Mouse (Mus musculus) stomach, embryonic 15.5 days (tissue): ENCODE results near the gene Hist3h2a. TPM values are rescaled to one million over a fixed set of nuclear protein-coding genes. Genes with fewer than 3 reads are reported as not detected.

Source experiments
- ATAC-seq: fragments of 200-750 bp; cut with Nextera tagmentation; 2 replicates; pipeline ENCODE4 v1.8.0; 2017; ENCODE audit warnings: low read depth, moderate number of reproducible peaks, moderate TSS enrichment; ENCODE audit not compliant: insufficient read depth, low FRiP score
- H3K27ac ChIP-seq: fragments of 300-500 bp; sonication (generic); 2 replicates; pipeline ENCODE4 v1.5.1; 2015; ENCODE audit warnings: mild to moderate bottlenecking, inconsistent platforms
- H3K27me3 ChIP-seq: fragments of 300-500 bp; sonication (generic); replicated peaks from 2 replicates; pipeline ENCODE4 v1.6.1; 2015; ENCODE audit warnings: inconsistent platforms
- H3K36me3 ChIP-seq: fragments of 300-500 bp; sonication (generic); 2 replicates; pipeline ENCODE4 v1.6.1; 2015; ENCODE audit warnings: inconsistent platforms
- H3K4me1 ChIP-seq: fragments of 300-500 bp; sonication (generic); 2 replicates; pipeline ENCODE4 v1.6.1; 2015; ENCODE audit warnings: inconsistent platforms
- H3K4me2 ChIP-seq: fragments of 300-500 bp; sonication (generic); 2 replicates; pipeline ENCODE4 v1.6.1; 2015; ENCODE audit warnings: mild to moderate bottlenecking, inconsistent platforms
- H3K4me3 ChIP-seq: fragments of 300-500 bp; sonication (generic); replicated peaks from 2 replicates; pipeline ENCODE4 v1.5.1; 2015; ENCODE audit warnings: inconsistent platforms
- H3K9ac ChIP-seq: fragments of 300-500 bp; sonication (generic); 2 replicates; pipeline ENCODE4 v1.6.1; 2015; ENCODE audit warnings: inconsistent platforms
- H3K9me3 ChIP-seq: fragments of 300-500 bp; sonication (generic); 2 replicates; pipeline ENCODE4 v1.6.1; 2016; ENCODE audit warnings: inconsistent platforms
- WGBS: fragments of 180-500 bp; shearing (Covaris S2); methylation state at CpG from one replicate; pipeline ENCODE4 v1.1.7; 2015; 5-methylcytosine and 5-hydroxymethylcytosine counted together
- polyA plus RNA-seq: library from polyadenylated mRNA; unstranded; fragments of >200 nt; fragmentation: Nextera tagmentation; extraction: Ambion mirVana; gene quantifications from 2 replicates; pipeline ENCODE4 v1.2.1, GENCODE M21; 2015

The Hist3h2a gene
- polyA plus RNA-seq, 1 experiment from 2014 or later = 29.6 TPM

DNA sequence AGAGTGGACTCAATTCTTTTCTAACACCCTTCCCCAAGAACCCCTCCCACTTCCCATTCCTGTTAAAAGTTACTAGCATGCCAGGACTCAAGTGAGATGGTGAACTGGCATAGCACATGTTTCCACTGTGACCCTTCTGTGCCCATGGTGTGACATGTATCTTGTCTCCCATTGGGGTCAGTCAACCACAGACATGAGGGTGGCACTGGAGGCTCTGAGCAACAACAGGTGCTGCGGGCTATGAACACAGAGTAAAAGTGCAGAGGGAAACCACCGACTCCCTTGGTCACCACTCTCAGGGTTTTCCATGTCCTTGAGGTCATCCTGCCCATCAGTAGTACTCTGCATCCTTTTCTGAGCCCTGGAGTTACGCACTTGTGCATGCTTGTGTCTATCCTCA is 17.3 kb downstream of the Hist3h2a start:
- H3K27ac ChIP-seq = no peak overlapping the region
- no peak overlapping the region for H3K9ac ChIP-seq
- no peaks in the 10 kb centered on the region for H3K36me3 ChIP-seq
- H3K4me1 ChIP-seq = 0 out of 2 replicates have a peak, but pooled peaks cover 3% of the 10 kb centered on the region
- no peak overlapping the region for H3K4me2 ChIP-seq
- WGBS = 85% methylated on average over 3 of the region's 3 CpGs
- H3K27me3 ChIP-seq = no peaks in the 10 kb centered on the region
- no peak for ATAC-seq
- H3K4me3 ChIP-seq = no peak overlapping the region
- no peaks in the 10 kb centered on the region for H3K9me3 ChIP-seq

DNA sequence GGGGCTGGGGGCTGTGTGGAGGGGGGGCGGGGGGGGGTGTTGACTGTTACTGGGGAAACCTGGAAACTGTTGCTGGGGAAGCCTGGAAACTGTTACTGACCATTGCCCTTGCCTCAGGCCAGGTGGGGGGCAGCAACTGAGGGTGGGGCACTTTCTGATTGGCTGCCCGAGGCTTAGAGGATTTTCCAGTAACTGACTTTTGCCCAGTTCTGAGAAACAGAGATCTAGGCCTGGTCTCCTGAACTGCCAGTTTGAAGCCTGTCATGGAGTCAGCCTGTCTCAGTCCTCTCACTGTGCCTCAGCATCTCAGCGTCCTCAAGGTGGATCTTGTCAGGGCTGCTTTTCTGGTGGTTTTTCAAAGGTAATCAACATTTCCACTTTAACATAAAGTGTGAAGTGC is 19.9 kb downstream of the Hist3h2a start:
- Histone ChIP-seq H3K9me3 (no peaks in the 10 kb centered on the region), H3K4me1 (peaks cover 12% of the 10 kb centered on the region), H3K4me2 (no peak overlapping the region), H3K27me3 (no peaks in the 10 kb centered on the region), H3K27ac (no peak overlapping the region), H3K4me3 (no peak overlapping the region), H3K36me3 (no peaks in the 10 kb centered on the region), H3K9ac (no peak overlapping the region)
- ATAC-seq = no peak
- 88% methylated on average over 3 of the region's 3 CpGs for WGBS

DNA sequence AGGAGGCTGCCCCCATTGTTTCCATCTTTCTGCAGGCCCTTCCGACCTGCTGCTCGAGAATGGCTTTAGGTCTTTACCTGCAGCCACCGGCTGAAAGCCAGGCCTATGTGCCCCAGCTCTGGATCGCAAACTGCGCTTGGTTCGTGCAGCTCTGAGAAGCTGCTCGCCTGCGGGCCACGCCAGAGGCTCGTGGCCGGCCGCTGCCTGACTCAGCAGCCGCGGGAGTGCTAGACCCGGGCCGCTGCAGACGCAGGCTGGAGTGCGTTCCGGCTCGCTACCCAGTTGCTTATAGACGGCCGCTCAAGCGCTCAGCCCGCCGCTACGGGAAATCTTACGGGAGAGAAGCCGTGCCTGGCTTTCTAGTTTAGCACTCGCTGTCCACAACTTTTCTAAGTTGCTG is 22.7 kb downstream of the Hist3h2a start:
- Histone ChIP-seq H3K27me3 (no peaks in the 10 kb centered on the region), H3K9me3 (no peaks in the 10 kb centered on the region), H3K4me3 (peak overlapping the region; percentile 91), H3K9ac (peak overlapping the region; percentile 91; the same call in 1 of the 2 replicates), H3K27ac (peak overlapping the region; percentile 74), H3K36me3 (no peaks in the 10 kb centered on the region; the same call in 1 of the 2 replicates), H3K4me1 (peaks cover 29% of the 10 kb centered on the region), H3K4me2 (peak overlapping the region; percentile 92)
- WGBS = under 1% methylated on average over 29 of the region's 29 CpGs
- ATAC-seq = no peak

DNA sequence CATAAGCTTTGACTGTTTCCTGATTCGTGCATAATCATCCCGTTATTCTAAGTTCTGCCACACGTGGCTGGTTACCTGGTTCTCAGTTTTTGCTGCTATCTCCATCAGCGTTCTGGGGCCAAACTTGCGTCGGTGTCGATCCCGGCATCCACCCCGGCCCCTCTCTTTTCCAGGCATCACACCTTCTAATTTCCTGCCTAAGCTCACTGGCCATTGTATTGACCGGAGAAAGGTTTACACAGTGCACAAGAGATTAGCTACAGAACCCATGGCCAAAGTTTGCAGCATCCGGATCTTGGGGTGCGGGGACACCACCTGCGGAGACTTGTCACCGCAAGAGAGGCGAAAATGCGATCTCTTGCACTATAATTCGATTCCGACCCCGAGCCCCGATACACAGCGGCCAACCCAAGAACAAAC is 23.1 kb downstream of the Hist3h2a start:
- peak overlapping the region; percentile 91 for H3K4me3 ChIP-seq
- WGBS = 0% methylated on average over 21 of the region's 21 CpGs
- peaks cover 4% of the 10 kb centered on the region for H3K36me3 ChIP-seq
- H3K4me1 ChIP-seq = peaks cover 30% of the 10 kb centered on the region
- 0 out of 2 replicates have a peak, but pooled peaks have one; percentile 6 for ATAC-seq
- peak overlapping the region; percentile 74; the same call in 1 of the 2 replicates for H3K27ac ChIP-seq
- no peaks in the 10 kb centered on the region for H3K27me3 ChIP-seq
- H3K4me2 ChIP-seq = peak overlapping the region; percentile 92
- peak overlapping the region; percentile 91; the same call in 1 of the 2 replicates for H3K9ac ChIP-seq
- H3K9me3 ChIP-seq = no peaks in the 10 kb centered on the region

DNA sequence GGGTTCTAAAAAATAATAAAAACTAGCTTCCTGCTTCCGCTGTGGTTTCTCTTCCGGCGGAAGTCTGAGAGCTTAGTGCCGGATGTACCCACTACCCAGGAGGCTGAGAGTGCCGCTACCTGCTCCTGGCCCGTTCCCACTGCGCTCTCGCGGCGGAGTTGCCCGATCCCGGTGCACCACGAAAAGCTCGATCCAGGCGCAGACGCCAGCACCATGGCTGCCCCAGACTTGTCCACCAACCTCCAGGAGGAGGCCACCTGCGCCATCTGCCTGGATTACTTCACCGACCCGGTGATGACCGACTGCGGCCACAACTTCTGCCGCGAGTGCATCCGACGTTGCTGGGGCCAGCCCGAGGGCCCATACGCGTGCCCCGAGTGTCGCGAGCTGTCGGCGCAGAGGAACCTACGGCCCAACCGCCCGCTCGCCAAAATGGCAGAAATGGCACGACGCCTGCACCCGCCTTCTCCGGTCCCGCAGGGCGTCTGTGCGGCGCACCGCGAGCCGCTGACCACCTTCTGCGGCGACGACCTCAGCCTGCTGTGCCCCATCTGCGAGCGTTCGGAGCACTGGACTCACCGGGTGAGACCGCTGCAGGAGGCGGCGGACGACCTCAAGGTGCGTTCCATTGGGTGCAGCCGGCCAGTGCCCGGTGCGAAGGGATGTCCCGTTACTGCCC is 23.7 kb downstream of the Hist3h2a start, which contains the start of gene Trim11:
TSS of gene Trim11 (plus strand) at position 67 of the 679 bp plus-strand sequence.
- Histone ChIP-seq H3K27me3 (no peaks in the 10 kb centered on the region), H3K4me1 (peaks cover 30% of the 10 kb centered on the region), H3K4me2 (peak within 1 kb of the TSS; percentile 92), H3K9me3 (no peaks in the 10 kb centered on the region), H3K4me3 (peak within 1 kb of the TSS; percentile 91), H3K36me3 (peaks cover 7% of the 10 kb centered on the region), H3K9ac (peak within 1 kb of the TSS; percentile 91), H3K27ac (peak within 1 kb of the TSS; percentile 74)
- ATAC-seq = peak; percentile 74
- under 1% methylated on average over 64 of the region's 64 CpGs for WGBS

DNA sequence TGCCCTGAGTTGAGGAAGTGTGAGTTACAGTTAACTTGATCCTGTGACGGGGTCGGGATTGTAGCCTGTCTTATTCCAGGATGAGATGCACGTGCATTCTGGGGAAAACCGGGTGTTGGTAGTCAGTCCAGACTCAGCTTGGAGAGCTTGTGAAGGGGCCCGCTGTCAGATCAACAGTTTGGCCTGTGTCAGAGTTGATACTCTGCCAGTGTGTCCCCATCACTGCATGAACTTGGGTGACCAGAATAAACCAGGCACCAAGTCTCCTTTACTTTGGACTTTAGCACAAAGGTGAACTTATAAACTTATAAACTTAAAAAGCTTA is 24.2 kb downstream of the Hist3h2a start:
- peak overlapping the region; percentile 91 for H3K4me3 ChIP-seq
- no peak for ATAC-seq
- H3K27me3 ChIP-seq = no peaks in the 10 kb centered on the region
- H3K36me3 ChIP-seq = peaks cover 8% of the 10 kb centered on the region
- no peak overlapping the region for H3K27ac ChIP-seq
- H3K4me2 ChIP-seq = peak overlapping the region; percentile 92
- 2% methylated on average over 5 of the region's 5 CpGs for WGBS
- H3K4me1 ChIP-seq = peaks cover 30% of the 10 kb centered on the region
- no peaks in the 10 kb centered on the region for H3K9me3 ChIP-seq
- peak overlapping the region; percentile 91 for H3K9ac ChIP-seq

DNA sequence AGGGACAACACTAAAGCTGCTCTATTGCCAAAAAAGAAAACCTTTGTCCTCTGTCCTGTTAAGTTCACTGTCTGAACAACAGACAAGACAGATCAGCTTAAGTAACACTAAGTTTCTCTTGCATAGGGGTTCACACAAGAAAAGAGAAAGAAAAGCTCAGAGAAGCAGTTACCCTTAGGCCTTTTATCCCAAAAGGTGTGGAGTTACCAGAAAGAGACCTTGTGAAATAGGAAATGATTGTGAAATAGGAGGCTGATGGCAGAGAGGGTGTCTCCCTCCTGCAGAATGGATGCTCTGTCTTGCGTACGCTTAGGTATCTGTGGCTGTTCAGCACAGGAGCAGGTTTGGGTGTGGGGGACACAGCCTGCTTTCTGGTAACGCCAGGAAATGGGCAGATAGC is 24.7 kb downstream of the Hist3h2a start:
- peak overlapping the region; percentile 27; the same call in 1 of the 2 replicates for H3K27ac ChIP-seq
- H3K4me3 ChIP-seq = peak overlapping the region; percentile 91
- ATAC-seq = no peak
- H3K27me3 ChIP-seq = no peaks in the 10 kb centered on the region
- H3K36me3 ChIP-seq = peaks cover 14% of the 10 kb centered on the region
- peak overlapping the region; percentile 27; the same call in 1 of the 2 replicates for H3K9ac ChIP-seq
- H3K4me2 ChIP-seq = peak overlapping the region; percentile 92
- no peaks in the 10 kb centered on the region for H3K9me3 ChIP-seq
- 64% methylated on average over 3 of the region's 3 CpGs for WGBS
- peaks cover 30% of the 10 kb centered on the region for H3K4me1 ChIP-seq

DNA sequence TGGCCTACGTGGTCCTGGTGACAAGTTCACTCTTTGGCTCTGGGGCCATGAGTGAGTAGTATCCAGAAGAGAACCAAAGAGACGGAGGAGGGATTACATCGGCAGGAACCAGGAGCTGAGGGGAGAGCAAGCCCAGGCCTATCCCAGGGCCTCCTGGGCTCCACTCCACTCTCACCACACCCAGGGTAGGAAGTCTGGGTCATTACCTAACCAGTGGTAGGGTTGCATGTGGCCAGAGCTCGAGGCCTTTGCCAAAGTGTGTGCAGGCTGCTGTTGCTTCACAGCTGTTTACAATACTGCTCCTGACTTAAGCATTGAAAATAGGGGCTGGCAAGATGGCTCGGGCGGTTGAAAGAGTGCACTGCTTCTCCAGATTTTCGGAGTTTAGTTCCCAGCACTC is 25.2 kb downstream of the Hist3h2a start:
- peaks cover 30% of the 10 kb centered on the region for H3K4me1 ChIP-seq
- no peaks in the 10 kb centered on the region for H3K27me3 ChIP-seq
- no peaks in the 10 kb centered on the region for H3K9me3 ChIP-seq
- peak overlapping the region; percentile 91 for H3K4me3 ChIP-seq
- ATAC-seq = no peak
- peak overlapping the region; percentile 27 for H3K27ac ChIP-seq
- H3K36me3 ChIP-seq = peaks cover 18% of the 10 kb centered on the region
- WGBS = 64% methylated on average over 7 of the region's 7 CpGs
- peak overlapping the region; percentile 92 for H3K4me2 ChIP-seq
- H3K9ac ChIP-seq = peak overlapping the region; percentile 27; the same call in 1 of the 2 replicates

DNA sequence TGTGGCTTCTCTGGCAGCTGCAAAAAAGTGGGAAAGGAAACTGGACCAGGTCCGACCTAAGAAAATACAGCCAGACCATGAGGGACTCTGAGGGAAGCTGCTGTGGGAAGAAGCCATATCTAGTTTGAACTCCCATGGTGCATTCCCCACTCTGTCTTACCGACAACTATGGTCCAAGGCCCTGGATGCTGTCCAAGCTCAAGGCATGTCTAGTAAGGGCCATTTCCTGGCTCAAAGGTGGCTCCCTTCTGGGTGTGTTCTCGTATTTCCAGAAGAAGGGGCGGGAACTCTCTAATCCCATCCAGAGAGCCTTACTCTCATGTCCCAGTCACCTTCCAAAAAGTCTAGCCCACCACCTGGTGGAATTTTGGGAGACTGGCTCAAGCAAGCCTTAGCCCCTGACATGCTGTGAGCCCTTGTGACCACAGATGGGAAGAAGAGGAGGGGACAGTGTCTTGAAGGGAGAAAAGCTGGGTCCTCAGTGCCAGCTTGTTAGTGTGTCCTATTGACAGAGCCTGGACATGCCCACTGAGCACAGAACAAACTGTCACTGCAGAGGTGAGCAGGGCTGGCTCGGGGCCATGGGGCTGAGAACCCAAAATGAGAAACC is 26.0 kb downstream of the Hist3h2a start:
- H3K27me3 ChIP-seq = no peaks in the 10 kb centered on the region
- H3K27ac ChIP-seq = no peak overlapping the region
- ATAC-seq = no peak
- peaks cover 30% of the 10 kb centered on the region for H3K4me1 ChIP-seq
- H3K9me3 ChIP-seq = no peaks in the 10 kb centered on the region
- H3K4me3 ChIP-seq = peak overlapping the region; percentile 16; the same call in 1 of the 2 replicates
- peaks cover 21% of the 10 kb centered on the region for H3K36me3 ChIP-seq
- no peak overlapping the region for H3K9ac ChIP-seq
- H3K4me2 ChIP-seq = peak overlapping the region; percentile 92
- WGBS = 67% methylated on average over 5 of the region's 5 CpGs

DNA sequence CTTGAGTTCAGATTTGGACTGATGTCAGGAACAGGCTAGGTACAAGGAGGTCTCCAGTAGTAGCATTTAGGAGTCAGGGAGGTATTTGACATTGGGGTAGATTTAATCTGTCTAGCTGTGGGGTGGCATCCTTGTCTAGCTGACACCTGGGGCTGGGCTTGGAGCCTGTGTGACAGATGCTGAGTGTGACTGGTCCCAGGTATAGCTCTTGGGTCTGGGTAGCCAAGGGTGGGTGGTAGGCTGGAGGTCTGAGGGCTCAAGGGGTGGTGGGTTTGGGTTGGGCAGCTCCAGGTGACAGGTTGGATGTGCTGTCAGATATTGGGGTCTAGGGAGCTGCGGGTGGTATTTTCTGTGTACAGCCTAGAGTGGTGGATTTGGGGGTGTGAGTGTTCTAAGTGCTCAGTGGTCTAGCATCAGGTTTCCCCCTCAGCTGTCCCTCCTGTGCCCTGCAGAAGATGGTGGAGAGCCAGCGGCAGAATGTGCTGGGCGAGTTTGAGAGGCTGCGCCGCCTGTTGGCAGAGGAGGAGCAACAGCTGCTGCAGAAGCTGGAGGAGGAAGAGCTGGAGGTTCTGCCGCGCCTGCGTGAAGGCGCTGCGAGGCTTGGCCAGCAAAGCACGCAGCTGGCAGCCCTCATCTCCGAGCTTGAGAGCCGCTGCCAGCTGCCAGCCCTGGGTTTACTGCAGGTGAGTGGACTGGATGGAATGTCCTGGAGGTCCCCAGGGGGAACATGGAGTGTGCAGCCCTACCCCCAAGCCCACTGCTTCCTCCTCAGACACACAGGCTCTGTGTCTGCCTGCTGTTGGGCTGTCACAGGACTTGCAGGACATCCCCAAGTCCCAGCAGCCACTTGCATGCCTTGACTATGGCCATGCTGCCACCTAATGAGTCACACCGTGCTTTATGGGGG is 27.3 kb downstream of the Hist3h2a start:
- no peak overlapping the region for H3K4me2 ChIP-seq
- H3K9me3 ChIP-seq = no peaks in the 10 kb centered on the region
- peaks cover 30% of the 10 kb centered on the region for H3K36me3 ChIP-seq
- H3K27me3 ChIP-seq = no peaks in the 10 kb centered on the region
- no peak overlapping the region for H3K4me3 ChIP-seq
- WGBS = 51% methylated on average over 14 of the region's 14 CpGs
- no peak for ATAC-seq
- H3K9ac ChIP-seq = no peak overlapping the region
- H3K4me1 ChIP-seq = peaks cover 30% of the 10 kb centered on the region
- H3K27ac ChIP-seq = no peak overlapping the region

DNA sequence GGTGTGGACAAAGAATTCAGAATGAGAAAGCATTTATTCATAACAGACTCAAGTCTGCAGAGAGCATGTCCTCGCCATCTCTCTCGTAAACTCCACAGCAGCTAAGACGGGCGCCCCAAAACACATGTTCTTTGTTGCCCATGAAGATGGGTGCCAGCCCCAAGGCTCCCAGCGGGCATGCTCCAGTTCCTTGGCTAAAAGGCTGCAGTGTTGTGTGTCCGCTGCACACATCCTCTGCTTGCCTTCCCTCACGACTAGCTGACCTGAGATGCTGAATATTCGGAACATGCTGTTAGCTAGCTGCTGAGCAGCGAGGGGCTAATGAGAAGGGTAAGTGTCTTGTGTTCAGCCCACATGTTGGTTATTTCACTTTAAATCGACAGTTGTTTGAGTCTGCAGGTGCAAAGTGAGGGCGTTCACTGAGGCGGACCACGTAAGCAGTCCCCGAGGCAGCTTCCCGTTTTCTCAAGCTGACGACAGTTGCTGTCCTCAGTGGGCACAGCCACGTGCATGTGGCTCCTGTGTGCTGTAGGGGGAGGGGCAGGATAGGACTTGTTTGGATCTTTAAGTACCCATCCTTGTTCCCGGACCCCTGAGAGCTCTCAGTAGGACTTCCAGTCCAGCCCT is 28.1 kb downstream of the Hist3h2a start:
- peaks cover 30% of the 10 kb centered on the region for H3K4me1 ChIP-seq
- no peak overlapping the region for H3K9ac ChIP-seq
- H3K27me3 ChIP-seq = no peaks in the 10 kb centered on the region
- peaks cover 36% of the 10 kb centered on the region for H3K36me3 ChIP-seq
- H3K4me2 ChIP-seq = no peak overlapping the region
- WGBS = 83% methylated on average over 18 of the region's 18 CpGs
- no peak overlapping the region for H3K4me3 ChIP-seq
- H3K27ac ChIP-seq = no peak overlapping the region
- no peaks in the 10 kb centered on the region for H3K9me3 ChIP-seq
- no peak for ATAC-seq
